Mouse (Mus musculus) embryo, embryonic 10.5 days (tissue): Measurements from ENCODE around the gene Galnt14.

ENCODE experiments used
- DNase-seq: peaks from one replicate; pipeline ENCODE4 v3.0.0-alpha.2; 2015; ENCODE audit warnings: low spot score

The Galnt14 gene

DNA sequence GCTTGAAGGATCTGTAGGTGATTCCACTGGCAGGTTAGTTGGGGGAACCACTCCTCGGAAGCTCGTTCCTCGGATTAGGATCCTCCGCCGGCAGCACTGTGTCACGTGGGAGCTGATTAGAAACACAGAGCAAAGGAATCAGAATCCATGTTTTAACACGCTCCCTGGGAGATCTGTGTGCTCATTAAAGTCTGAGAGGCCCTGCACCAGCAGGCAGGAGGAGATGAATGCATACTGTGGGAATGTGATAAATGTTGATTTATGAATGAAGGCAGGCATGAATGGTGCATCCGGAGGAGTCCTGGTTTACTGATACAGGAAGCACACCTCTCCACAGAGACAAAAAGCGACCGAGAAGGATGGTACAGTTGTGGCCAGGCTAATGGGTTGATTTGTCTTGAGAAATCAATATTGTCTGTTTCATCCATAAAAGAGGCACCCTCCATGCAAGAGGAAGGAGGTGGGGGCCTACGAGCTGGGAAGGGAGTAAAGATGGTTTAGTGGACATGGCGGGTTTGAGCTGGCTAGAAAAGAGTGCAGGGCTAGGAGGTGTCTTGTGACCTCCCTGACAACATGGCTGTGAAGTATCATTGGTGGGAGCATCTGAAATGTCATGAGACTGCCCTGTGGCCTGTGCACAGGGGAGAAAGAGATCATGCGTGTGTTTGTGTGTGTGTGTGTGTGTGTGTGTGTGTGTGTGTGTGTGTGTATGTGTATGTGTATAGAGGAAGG, 202.3 kb downstream of the Galnt14 start:
- no peak for DNase-seq

DNA sequence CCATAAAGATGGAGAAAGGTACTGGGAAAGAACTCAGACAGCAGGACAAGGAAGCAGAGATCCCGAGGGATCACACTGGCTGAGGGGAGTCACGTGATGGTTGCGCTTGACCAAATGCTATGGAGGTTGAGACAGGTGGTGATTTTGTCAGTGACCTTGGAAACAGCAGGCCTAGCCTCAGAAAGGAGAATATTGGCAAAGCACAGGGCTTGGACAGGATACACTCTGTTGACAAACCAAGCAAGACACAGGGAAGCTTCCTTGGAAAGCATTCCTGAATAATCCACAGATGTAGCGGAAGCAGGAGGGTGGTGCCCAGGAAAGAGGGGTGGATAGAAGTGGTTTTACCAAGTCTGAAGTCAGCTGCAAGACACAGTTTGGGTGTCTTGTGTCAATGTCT, 206.1 kb downstream of the Galnt14 start:
- DNase-seq, result no peak

DNA sequence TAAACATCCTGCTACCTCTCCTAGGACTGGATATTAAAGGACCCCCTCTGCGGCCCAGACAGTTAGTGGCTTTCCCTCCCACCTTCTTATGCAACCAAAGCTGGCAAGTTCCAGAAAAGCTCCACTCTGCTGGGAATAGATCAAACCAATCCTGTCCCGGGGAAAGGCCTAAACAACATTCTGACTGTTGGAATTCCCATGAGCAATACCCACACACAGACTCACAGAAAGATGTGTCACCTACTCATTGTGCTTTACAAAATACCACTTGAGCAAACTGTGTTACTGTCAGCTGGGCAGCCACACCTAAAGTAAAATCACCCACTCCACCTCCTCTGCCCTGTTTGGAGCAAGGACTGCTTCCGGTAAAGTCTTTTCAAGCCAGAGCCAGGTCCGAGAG, 207.6 kb downstream of the Galnt14 start:
- no peak for DNase-seq

DNA sequence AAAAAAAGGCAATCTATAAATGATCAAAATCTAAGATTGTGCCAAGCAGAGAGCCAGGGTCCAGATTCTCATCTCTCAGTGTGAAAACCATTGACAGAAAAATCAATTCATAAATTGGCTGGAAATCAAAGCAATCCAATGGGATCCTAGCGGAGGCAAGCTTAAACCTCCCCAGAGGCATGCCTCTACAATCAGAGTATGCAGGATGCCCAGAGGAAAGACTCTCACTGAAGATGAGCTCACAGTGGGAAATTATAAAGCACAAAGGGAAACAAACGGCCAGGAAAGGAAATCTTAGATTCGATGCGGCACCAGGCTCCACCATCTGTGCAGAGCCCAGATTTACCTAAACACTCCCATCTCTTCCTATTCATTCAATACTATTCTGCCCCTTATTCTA, 220.7 kb downstream of the Galnt14 start:
- DNase-seq, result no peak

DNA sequence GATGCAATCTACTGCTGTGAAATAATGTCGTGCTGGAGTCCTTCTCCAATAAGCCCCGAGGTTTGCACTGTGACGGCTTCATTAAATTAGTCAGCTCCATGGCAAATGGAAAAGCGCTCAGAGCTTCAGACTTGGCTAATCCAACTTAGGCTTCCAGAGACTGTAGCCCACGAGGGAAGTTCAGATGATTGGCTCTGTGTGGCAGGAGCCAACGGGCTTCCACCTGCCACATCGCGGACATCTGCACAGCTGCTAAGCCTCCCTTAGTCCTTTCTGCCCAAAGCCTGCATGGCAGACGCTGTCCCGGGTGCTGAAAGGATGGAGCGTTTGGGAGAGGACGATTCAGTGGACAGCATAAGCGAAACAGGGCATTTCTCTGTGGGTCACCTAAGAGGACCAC, 222.5 kb downstream of the Galnt14 start:
- peak; percentile 84 for DNase-seq

DNA sequence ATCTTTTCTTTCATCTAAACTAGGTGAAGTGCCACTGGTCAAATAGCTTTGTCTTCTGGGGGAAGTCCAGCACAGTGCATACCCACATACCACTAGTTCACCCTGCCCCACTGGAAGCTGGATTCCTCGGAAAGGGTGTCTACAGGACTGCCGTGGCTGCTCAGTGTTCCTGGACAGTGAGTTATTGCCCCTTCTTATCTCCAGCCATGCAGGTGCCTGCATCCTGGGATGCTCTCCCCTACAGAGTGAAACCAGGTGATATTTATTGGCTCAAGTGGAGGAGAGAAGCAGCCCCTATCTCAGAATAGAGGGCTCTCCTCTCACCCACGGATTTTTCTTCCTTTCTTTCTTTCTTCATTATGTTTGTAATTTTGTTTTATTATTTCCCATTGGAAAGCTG, 222.9 kb downstream of the Galnt14 start:
- no peak for DNase-seq

DNA sequence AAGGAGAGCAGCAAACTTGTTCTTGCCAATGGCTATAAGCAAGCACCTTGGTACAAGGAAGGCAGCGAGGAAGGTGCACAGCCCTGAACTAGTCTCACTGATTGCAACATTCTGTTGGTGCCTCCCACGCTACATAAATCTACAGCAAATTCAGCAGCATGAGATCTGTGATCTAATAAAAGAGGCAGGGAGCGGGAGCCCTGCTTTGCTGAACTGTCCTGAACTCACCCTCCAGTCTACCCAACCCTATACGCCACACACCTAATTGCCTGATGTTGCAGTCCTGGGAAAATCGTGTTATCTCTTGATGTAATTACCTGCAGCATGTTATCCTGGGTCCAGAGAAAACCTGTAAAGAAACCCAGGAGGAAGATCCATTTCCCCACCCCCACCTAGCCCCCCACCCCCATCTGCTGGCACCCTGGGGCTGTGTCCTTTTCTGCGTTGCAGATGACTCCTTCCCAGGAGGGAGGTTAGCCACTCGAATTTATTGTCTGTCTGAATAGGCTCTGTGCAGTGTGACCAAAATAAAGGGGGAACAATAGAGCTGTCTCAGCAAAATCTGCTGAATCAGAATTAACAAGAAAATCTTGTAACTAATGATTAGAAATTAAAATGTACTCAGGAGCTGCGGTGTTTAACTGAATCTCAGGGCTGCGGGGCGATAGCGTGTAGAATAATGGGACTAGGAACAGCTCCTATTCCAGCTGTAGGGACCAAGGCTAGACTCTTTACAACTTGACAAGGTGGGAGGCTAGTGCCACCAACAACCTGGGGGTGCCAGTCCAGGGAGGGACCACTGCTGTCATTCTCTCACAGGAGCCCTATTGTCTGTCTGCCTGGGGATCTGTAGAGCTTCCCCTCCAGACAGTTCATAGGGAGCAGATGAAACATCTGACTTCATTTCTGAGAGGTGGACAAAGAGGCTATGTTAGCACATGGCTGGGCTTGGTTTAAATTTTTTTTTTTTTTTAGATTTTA, 232.9 kb downstream of the Galnt14 start:
- DNase-seq, result no peak

DNA sequence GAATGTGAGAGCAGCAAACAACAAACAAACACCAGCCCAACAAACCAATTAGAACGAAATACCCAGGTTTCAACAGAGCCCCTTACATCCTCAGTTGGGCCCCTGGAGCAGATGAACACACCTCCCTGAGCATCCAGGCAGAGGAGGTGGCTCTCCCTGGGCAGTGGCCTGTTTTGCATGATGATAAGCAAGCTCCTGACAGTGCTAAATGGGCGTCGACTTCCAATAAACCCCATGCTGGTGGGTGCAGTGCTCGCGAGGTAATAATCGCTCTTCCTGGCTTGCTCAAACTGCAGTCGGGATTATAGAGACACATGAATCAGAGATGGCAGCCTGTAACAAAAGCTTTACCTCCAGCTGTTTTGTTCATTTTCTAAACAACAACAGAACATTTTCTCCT, 235.9 kb downstream of the Galnt14 start:
- no peak for DNase-seq

DNA sequence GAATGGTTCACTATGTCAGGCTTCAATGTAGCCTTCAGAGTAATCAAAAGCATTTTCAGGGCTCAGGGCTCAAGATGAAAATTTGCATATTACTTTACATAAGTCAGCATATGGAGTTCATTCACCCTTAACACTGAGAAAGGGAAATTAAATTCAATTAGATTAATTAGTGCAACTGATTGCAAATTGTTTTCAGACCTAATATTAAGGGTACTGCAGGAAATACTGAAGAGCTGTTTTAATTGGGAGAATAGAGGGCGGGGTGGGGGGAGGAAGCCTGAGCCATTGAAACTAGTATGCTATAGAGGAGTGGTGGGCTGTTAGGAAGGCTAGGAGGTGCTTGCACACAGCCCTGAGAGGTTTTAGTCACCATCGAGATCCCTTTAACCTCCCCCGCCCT, 237.2 kb downstream of the Galnt14 start:
- DNase-seq, result no peak

DNA sequence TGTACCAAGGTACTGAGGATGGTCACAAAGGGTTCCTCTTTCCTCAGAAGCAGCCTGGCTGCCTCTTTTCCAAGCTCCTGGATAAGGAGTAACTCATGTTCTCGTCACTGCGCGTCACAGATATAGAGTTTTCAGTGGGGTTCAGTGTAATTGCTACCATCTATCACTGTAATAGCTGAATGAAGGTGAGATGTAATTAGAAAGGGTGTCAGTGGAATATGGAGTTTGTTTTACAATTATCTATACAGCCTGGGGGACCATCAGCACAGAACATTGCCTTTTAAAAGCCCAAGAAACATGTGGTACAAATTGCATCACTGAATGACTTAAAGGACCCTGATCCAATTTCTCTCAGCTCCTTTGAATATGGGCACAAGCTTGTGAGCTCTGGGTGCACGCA, 249.4 kb downstream of the Galnt14 start:
- no peak for DNase-seq

DNA sequence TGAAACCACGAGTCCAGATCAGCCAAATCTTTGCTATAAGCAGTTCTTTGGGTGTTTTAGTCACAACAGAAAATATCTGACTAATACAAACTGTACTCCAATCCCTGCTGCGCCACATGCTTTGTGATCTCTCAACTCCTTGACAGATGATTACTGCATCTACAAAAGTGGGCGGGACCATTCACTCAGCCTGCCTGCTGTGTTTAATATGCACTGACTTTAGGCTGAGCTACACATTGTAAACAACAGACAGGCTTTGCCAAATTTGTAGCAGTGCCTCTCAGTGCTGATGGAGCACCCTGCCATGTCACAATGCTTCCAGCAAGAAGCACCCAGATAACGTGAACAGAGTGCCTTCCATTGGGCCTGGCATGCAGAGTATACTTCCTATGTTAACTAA, 251.5 kb downstream of the Galnt14 start:
- DNase-seq, result no peak

DNA sequence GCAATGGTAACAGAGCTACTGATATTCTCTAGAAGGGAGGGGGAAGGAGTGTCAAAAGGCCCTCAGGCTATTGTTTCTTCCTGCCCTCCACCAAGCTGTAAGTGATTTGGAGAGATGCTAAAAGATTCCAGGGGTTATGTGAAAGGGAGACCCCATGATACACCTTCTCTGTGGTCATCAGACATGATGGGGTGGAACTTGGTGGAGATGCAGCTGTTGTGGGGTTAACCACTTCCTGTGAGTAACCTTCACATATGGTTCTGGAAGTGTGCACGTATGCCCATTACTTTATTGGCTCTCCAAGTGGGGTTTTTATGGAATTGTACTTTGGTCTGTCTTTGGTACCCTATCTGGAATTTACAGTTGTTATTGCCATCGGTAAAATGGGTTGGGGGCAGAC, 253.7 kb downstream of the Galnt14 start:
- no peak for DNase-seq

DNA sequence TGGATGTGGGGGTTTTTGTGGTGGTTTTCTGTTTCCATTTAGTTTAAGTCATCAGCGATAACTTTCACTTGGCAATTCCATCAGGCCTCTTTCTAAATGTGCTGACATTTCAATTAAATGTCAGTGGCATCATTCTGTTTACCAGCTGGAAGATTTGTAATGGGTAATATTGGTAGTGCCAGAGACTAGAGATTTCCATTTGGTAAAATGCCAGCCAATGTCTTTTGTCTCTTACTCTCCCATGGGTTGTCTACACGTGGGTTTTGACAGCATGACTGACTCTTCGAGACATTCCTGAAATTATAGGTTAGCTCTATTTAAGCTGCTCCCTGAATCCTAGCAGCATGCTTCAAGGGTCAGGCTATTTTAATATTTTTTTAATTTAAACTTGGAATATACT, 256.6 kb downstream of the Galnt14 start:
- DNase-seq, result no peak

DNA sequence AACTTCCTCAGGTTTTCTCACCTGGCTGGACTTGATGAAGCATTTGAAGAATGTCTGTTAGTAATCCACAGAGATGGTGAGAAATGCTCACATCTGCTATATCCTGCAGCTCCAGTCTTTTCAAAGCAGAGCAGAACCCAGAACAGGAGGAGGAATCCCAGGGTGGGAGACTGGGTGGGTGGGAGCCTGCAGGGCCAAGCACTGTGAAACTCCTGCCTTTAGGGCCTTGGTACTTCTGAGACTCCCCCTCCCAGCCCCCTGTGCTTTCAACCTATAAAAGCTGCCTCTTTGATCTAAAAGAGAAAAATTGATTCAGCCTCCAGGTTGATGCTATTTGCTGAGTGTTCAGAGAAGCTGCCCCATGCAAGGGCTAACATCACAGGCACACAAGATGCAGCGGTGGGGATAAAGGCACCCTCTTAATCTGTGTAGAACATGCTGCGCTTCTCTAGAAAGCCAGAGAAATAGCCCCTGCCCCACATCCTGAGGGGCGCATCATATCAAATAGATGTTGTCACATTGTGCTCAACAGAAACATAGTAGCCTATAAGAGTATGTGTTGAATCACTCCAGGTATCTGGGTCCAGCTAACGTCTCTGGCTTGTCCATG, 258.0 kb downstream of the Galnt14 start:
- no peak for DNase-seq

DNA sequence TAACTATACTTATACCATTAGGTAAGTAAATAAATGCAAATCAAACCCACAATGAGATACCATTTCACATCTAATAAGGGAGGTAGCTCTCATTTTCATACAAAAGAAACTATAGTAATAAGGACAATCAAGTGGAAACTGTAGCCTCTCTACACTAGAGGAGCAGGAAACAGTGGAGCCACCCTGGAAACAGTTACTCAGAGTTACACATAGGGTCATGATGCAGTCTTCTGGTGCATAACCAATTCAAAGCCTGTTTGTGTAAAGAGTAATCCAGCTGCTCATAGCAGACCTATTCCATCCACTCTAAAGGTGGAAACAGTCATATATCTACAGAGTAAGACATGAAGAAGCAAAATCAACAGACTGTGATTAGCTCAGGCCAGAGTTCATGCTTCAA, 261.1 kb downstream of the Galnt14 start:
- DNase-seq, result no peak
